23 mouse cellular contexts compared by ENCODE assay signal in genomic region chr4:43019641-43020465, GRCm38 (mm10). TPM values are rescaled to one million over a fixed set of nuclear protein-coding genes. Genes with fewer than 3 reads are reported as not detected.
DNase-seq lines count a peak whose midpoint lies in the region; ATAC-seq and TF ChIP-seq lines count a peak whose summit lies in the region.
"Had no signal": no experiment of that assay in that cellular context is flagged by ENCODE, and none has a peak within 500 bp of the region (broad histone marks: within the 10 kb centered on the region; RNA-seq: fewer than 3 reads in every experiment).

No protein-coding gene starts in this region.

- H3K36me3 ChIP-seq in erythroblast, embryonic 14.5 days (ENCODE audit: control insufficient read depth): peaks cover 79% of the 10 kb centered on the region
- peaks cover 72% of the 10 kb centered on the region for H3K36me3 ChIP-seq in neural tube, embryonic 13.5 days
- peaks cover 67% of the 10 kb centered on the region for H3K36me3 ChIP-seq in neural tube, embryonic 15.5 days
- H3K36me3 ChIP-seq in liver, embryonic 14.5 days (replicated peaks; ENCODE audit: control insufficient read depth, insufficient read depth, low read depth): peaks cover 14% of the 10 kb centered on the region

- TF ChIP-seq CTCF in liver, embryonic 14.5 days (IDR thresholded peaks at IDR 0.05; ENCODE audit: low read depth): no peak

- H3K4me3 ChIP-seq in erythroblast, embryonic 14.5 days (replicated peaks): peak overlapping the region; percentile 3
- H3K4me3 ChIP-seq in neural tube, embryonic 13.5 days: no peak overlapping the region
- H3K4me3 ChIP-seq in neural tube, embryonic 15.5 days (replicated peaks): no peak overlapping the region
- H3K4me3 ChIP-seq in liver, embryonic 14.5 days (ENCODE audit: insufficient read depth in 1 of 2, low read depth in 2 of 2, low read length in 2 of 2): no peak overlapping the region
- H3K4me3 ChIP-seq: embryonic facial prominence, embryonic 12.5 days; forebrain, embryonic 13.5 days; layer of hippocampus, adult 2 months; limb, embryonic 10.5 days; midbrain, embryonic 10.5 days had no signal

- WGBS in neural tube, embryonic 13.5 days: 96% methylated on average over 23 of the region's 23 CpGs
- WGBS in neural tube, embryonic 15.5 days: 95% methylated on average over 23 of the region's 23 CpGs
- WGBS in liver, embryonic 14.5 days (ENCODE audit: insufficient replicate concordance): 52% methylated on average over 23 of the region's 23 CpGs

- DNase-seq in liver, embryonic 14.5 days (ENCODE audit: low read depth in 3 of 3, low spot score in 3 of 3): no peak
- DNase-seq in ovary, postnatal 10 days (ENCODE audit: low spot score): no peak
- no peak for DNase-seq in urinary bladder, postnatal 10 days (ENCODE audit: low spot score)
- DNase-seq: adrenal gland, adult 8-10 months; cerebellum, adult 11-12 months; cerebellum, postnatal 10 days; gastrocnemius, postnatal 10 days; kidney, adult 8-10 months; kidney, postnatal 14 days; lung, postnatal 4 days; right cerebral cortex, postnatal 25 days; spleen, adult 18-20 months; thymus, postnatal 25 days had no signal

- TF ChIP-seq EP300 in liver, embryonic 14.5 days (IDR thresholded peaks at IDR 0.05; ENCODE audit: low read depth): peak; percentile 22; the same call in 1 of the 2 replicates

- no peak overlapping the region for H3K27ac ChIP-seq in neural tube, embryonic 13.5 days (replicated peaks)
- no peak overlapping the region for H3K27ac ChIP-seq in neural tube, embryonic 15.5 days (replicated peaks)
- H3K27ac ChIP-seq in liver, embryonic 14.5 days: no peak overlapping the region
- H3K27ac ChIP-seq: embryonic facial prominence, embryonic 12.5 days; forebrain, embryonic 13.5 days; hindbrain, embryonic 14.5 days; layer of hippocampus, adult 2 months; limb, embryonic 10.5 days; midbrain, embryonic 10.5 days had no signal

- no peak overlapping the region for H3K4me2 ChIP-seq in neural tube, embryonic 13.5 days
- H3K4me2 ChIP-seq in neural tube, embryonic 15.5 days: no peak overlapping the region
- no peak overlapping the region for H3K4me2 ChIP-seq in liver, embryonic 14.5 days (ENCODE audit: low read depth)
- H3K4me2 ChIP-seq: embryonic facial prominence, embryonic 12.5 days; forebrain, embryonic 13.5 days; hindbrain, embryonic 14.5 days had no signal

- ATAC-seq in erythroblast, adult 5-6 weeks (replicated peaks; ENCODE audit: low FRiP score, poor library complexity, severe bottlenecking): no peak
- no peak for ATAC-seq in neural tube, embryonic 13.5 days (ENCODE audit: low read depth)
- ATAC-seq in neural tube, embryonic 15.5 days (ENCODE audit: low FRiP score): no peak
- ATAC-seq in liver, embryonic 14.5 days (ENCODE audit: insufficient read depth): peak; percentile 34; the same call in 1 of the 2 replicates
- ATAC-seq: forebrain, embryonic 13.5 days had no signal

- H3K9me3 ChIP-seq in erythroblast, embryonic 14.5 days (ENCODE audit: control insufficient read depth, low read length): no peaks in the 10 kb centered on the region
- H3K9me3 ChIP-seq in neural tube, embryonic 13.5 days: no peaks in the 10 kb centered on the region
- no peaks in the 10 kb centered on the region for H3K9me3 ChIP-seq in neural tube, embryonic 15.5 days (replicated peaks)
- H3K9me3 ChIP-seq in liver, embryonic 14.5 days (ENCODE audit: control insufficient read depth, low read length): no peaks in the 10 kb centered on the region
- H3K9me3 ChIP-seq: embryonic facial prominence, embryonic 12.5 days; forebrain, embryonic 13.5 days; limb, embryonic 10.5 days; midbrain, embryonic 10.5 days had no signal

- H3K4me1 ChIP-seq in erythroblast, embryonic 14.5 days (ENCODE audit: control insufficient read depth): peaks cover 33% of the 10 kb centered on the region
- H3K4me1 ChIP-seq in neural tube, embryonic 13.5 days (replicated peaks): peaks cover 11% of the 10 kb centered on the region
- H3K4me1 ChIP-seq in neural tube, embryonic 15.5 days: peaks cover 18% of the 10 kb centered on the region
- peaks cover 6% of the 10 kb centered on the region in 2 experiments for H3K4me1 ChIP-seq in liver, embryonic 14.5 days (replicated peaks; ENCODE audit: control insufficient read depth in 2 of 2, insufficient read depth in 2 of 2, low read length in 1 of 2)

- no peaks in the 10 kb centered on the region for H3K27me3 ChIP-seq in erythroblast, embryonic 14.5 days (ENCODE audit: control insufficient read depth)
- H3K27me3 ChIP-seq in neural tube, embryonic 13.5 days: no peaks in the 10 kb centered on the region
- no peaks in the 10 kb centered on the region for H3K27me3 ChIP-seq in neural tube, embryonic 15.5 days (replicated peaks)
- H3K27me3 ChIP-seq in liver, embryonic 14.5 days (ENCODE audit: control insufficient read depth, insufficient read depth, low read length): no peaks in the 10 kb centered on the region
- H3K27me3 ChIP-seq: embryonic facial prominence, embryonic 12.5 days; forebrain, embryonic 13.5 days had no signal

- H3K9ac ChIP-seq in neural tube, embryonic 13.5 days: 0 out of 2 replicates have a peak overlapping the region, but pooled peaks have one; percentile 8
- H3K9ac ChIP-seq in neural tube, embryonic 15.5 days (replicated peaks): no peak overlapping the region
- no peak overlapping the region; the same call in 1 of the 2 replicates for H3K9ac ChIP-seq in liver, embryonic 14.5 days (replicated peaks)
- H3K9ac ChIP-seq: embryonic facial prominence, embryonic 12.5 days; forebrain, embryonic 13.5 days; hindbrain, embryonic 14.5 days had no signal

RNA-seq across cellular contexts. Expression of gene Pigo, which starts 5.8 kb away (rescaled TPM):
- polyA plus RNA-seq in erythroblast, embryonic 14.5 days (2012): 2.1 and 2.2 TPM in 2 replicates
- total RNA-seq in erythroblast, adult 5-6 weeks (2015; ENCODE audit: low replicate concordance): 4.8 and 24.2 TPM in 2 replicates
- 8.8 and 10.2 TPM in 2 replicates for total RNA-seq in erythroblast, adult 5-6 weeks (2017; ENCODE audit: low replicate concordance)
- 22.4 and 23.3 TPM in 2 replicates for polyA plus RNA-seq in neural tube, embryonic 13.5 days (2015; fragmentation: Nextera tagmentation; extraction: Ambion mirVana)
- 27.8 and 30.8 TPM in 2 replicates for polyA plus RNA-seq in neural tube, embryonic 15.5 days (2015; fragmentation: Nextera tagmentation; extraction: Ambion mirVana)
- polyA plus RNA-seq in liver, embryonic 14.5 days (2012; rRNA removed): 9.2 and 10.4 TPM in 2 replicates
- polyA plus RNA-seq in liver, embryonic 14.5 days (2014; fragmentation: Nextera tagmentation; extraction: Ambion mirVana): 8.3 and 11.0 TPM in 2 replicates

RNA-seq across cellular contexts. Expression of gene Fancg, which starts 9.5 kb away (rescaled TPM):
- 0.62 and 0.83 TPM in 2 replicates for polyA plus RNA-seq in erythroblast, embryonic 14.5 days (2012)
- 1.7 and 8.6 TPM in 2 replicates for total RNA-seq in erythroblast, adult 5-6 weeks (2015; ENCODE audit: low replicate concordance)
- total RNA-seq in erythroblast, adult 5-6 weeks (2017; ENCODE audit: low replicate concordance): 11.8 and 17.6 TPM in 2 replicates
- 19.9 and 20.4 TPM in 2 replicates for polyA plus RNA-seq in neural tube, embryonic 13.5 days (2015; fragmentation: Nextera tagmentation; extraction: Ambion mirVana)
- polyA plus RNA-seq in neural tube, embryonic 15.5 days (2015; fragmentation: Nextera tagmentation; extraction: Ambion mirVana): 21.0 and 22.8 TPM in 2 replicates
- polyA plus RNA-seq in liver, embryonic 14.5 days (2012; rRNA removed): 8.2 and 9.9 TPM in 2 replicates
- 8.3 and 10.0 TPM in 2 replicates for polyA plus RNA-seq in liver, embryonic 14.5 days (2014; fragmentation: Nextera tagmentation; extraction: Ambion mirVana)

RNA-seq across cellular contexts. Expression of gene Stoml2, which starts 11.7 kb away (rescaled TPM):
- polyA plus RNA-seq in erythroblast, embryonic 14.5 days (2012): 15.4 and 16.6 TPM in 2 replicates
- 38.6 and 40.1 TPM in 2 replicates for total RNA-seq in erythroblast, adult 5-6 weeks (2015; ENCODE audit: low replicate concordance)
- total RNA-seq in erythroblast, adult 5-6 weeks (2017; ENCODE audit: low replicate concordance): 53.4 and 59.0 TPM in 2 replicates
- polyA plus RNA-seq in neural tube, embryonic 13.5 days (2015; fragmentation: Nextera tagmentation; extraction: Ambion mirVana): 224 and 235 TPM in 2 replicates
- 231 and 240 TPM in 2 replicates for polyA plus RNA-seq in neural tube, embryonic 15.5 days (2015; fragmentation: Nextera tagmentation; extraction: Ambion mirVana)
- 55.8 and 83.2 TPM in 2 replicates for polyA plus RNA-seq in liver, embryonic 14.5 days (2012; rRNA removed)
- polyA plus RNA-seq in liver, embryonic 14.5 days (2014; fragmentation: Nextera tagmentation; extraction: Ambion mirVana): 200 and 229 TPM in 2 replicates

RNA-seq across cellular contexts. Expression of gene Vcp, which starts 19.5 kb away (rescaled TPM):
- 5.6 and 6.3 TPM in 2 replicates for polyA plus RNA-seq in erythroblast, embryonic 14.5 days (2012)
- total RNA-seq in erythroblast, adult 5-6 weeks (2015; ENCODE audit: low replicate concordance): 71.9 and 85.5 TPM in 2 replicates
- 149 and 153 TPM in 2 replicates for total RNA-seq in erythroblast, adult 5-6 weeks (2017; ENCODE audit: low replicate concordance)
- 526 and 554 TPM in 2 replicates for polyA plus RNA-seq in neural tube, embryonic 13.5 days (2015; fragmentation: Nextera tagmentation; extraction: Ambion mirVana)
- polyA plus RNA-seq in neural tube, embryonic 15.5 days (2015; fragmentation: Nextera tagmentation; extraction: Ambion mirVana): 477 and 496 TPM in 2 replicates
- polyA plus RNA-seq in liver, embryonic 14.5 days (2012; rRNA removed): 48.9 and 80.0 TPM in 2 replicates
- 176 and 191 TPM in 2 replicates for polyA plus RNA-seq in liver, embryonic 14.5 days (2014; fragmentation: Nextera tagmentation; extraction: Ambion mirVana)

RNA-seq across cellular contexts. Expression of gene Fam214b, which starts 26.2 kb away (rescaled TPM):
- 73.7 and 83.3 TPM in 2 replicates for polyA plus RNA-seq in erythroblast, embryonic 14.5 days (2012)
- 177 and 182 TPM in 2 replicates for total RNA-seq in erythroblast, adult 5-6 weeks (2015; ENCODE audit: low replicate concordance)
- total RNA-seq in erythroblast, adult 5-6 weeks (2017; ENCODE audit: low replicate concordance): 191 and 193 TPM in 2 replicates
- polyA plus RNA-seq in neural tube, embryonic 13.5 days (2015; fragmentation: Nextera tagmentation; extraction: Ambion mirVana): 28.4 and 29.9 TPM in 2 replicates
- 27.5 and 28.5 TPM in 2 replicates for polyA plus RNA-seq in neural tube, embryonic 15.5 days (2015; fragmentation: Nextera tagmentation; extraction: Ambion mirVana)
- 22.2 and 25.8 TPM in 2 replicates for polyA plus RNA-seq in liver, embryonic 14.5 days (2012; rRNA removed)
- polyA plus RNA-seq in liver, embryonic 14.5 days (2014; fragmentation: Nextera tagmentation; extraction: Ambion mirVana): 16.9 and 20.9 TPM in 2 replicates
